Mouse (Mus musculus) hindbrain, embryonic 14.5 days (tissue): ENCODE data around the gene Emilin2. TPM values are rescaled to one million over a fixed set of nuclear protein-coding genes. Genes with fewer than 3 reads are reported as not detected.
"Not testable (repeated sequence)": the region's sequence is repeated elsewhere in the genome, so short reads cannot be mapped to it uniquely, and the experiment has no call there.

Experiments
- ATAC-seq: fragments of 200-750 bp; cut with Nextera tagmentation; 2 replicates; pipeline ENCODE4 v1.8.0; 2017; ENCODE audit warnings: moderate number of reproducible peaks, mild to moderate bottlenecking, moderate TSS enrichment, moderate library complexity; ENCODE audit not compliant: low FRiP score
- DNase-seq: peaks from one replicate; pipeline ENCODE4 v3.0.0-alpha.2; 2015; ENCODE audit warnings: low spot score
- H3K27ac ChIP-seq: fragments of 300-500 bp; sonication (generic); 2 replicates; pipeline ENCODE4 v1.5.1; 2014; ENCODE audit warnings: mild to moderate bottlenecking, moderate library complexity
- H3K27me3 ChIP-seq: fragments of 300-500 bp; sonication (generic); 2 replicates; pipeline ENCODE4 v1.6.1; 2014; ENCODE audit warnings: mild to moderate bottlenecking, low read length, mixed read lengths; ENCODE audit not compliant: control insufficient read depth, insufficient read depth
- H3K36me3 ChIP-seq: fragments of 300-500 bp; sonication (generic); replicated peaks from 2 replicates; pipeline ENCODE4 v1.6.1; 2014; ENCODE audit not compliant: control insufficient read depth, insufficient read depth
- H3K4me1 ChIP-seq: fragments of 300-500 bp; sonication (generic); replicated peaks from 2 replicates; pipeline ENCODE4 v1.6.1; 2014; ENCODE audit warnings: antibody characterized with exemption, low read length, mixed read lengths; ENCODE audit not compliant: control insufficient read depth, insufficient read depth
- H3K4me2 ChIP-seq: fragments of 300-500 bp; sonication (generic); replicated peaks from 2 replicates; pipeline ENCODE4 v1.6.1; 2014; ENCODE audit warnings: mild to moderate bottlenecking, moderate library complexity
- H3K4me3 ChIP-seq: fragments of 300-500 bp; sonication (generic); replicated peaks from 2 replicates; pipeline ENCODE4 v1.5.1; 2014; ENCODE audit warnings: mild to moderate bottlenecking, low read length
- H3K9ac ChIP-seq: fragments of 300-500 bp; sonication (generic); 2 replicates; pipeline ENCODE4 v1.6.1; 2014
- H3K9me3 ChIP-seq: fragments of 300-500 bp; sonication (generic); 2 replicates; pipeline ENCODE4 v1.6.1; 2016; ENCODE audit warnings: low read length; ENCODE audit not compliant: control insufficient read depth
- WGBS: fragments of 180-500 bp; shearing (Covaris S2); extraction: QIAGEN DNeasy Blood & Tissue Kit; methylation state at CpG from one replicate; pipeline ENCODE4 v1.1.7; 2014; 5-methylcytosine and 5-hydroxymethylcytosine counted together
- polyA plus RNA-seq: library from polyadenylated mRNA; unstranded; fragments of >200 nt; fragmentation: Nextera tagmentation; extraction: Ambion mirVana; gene quantifications from 2 replicates; pipeline ENCODE4 v1.2.1, GENCODE M21; 2014

Gene Emilin2
- polyA plus RNA-seq, 1 experiment from 2014 or later = 2.3 TPM

DNA sequence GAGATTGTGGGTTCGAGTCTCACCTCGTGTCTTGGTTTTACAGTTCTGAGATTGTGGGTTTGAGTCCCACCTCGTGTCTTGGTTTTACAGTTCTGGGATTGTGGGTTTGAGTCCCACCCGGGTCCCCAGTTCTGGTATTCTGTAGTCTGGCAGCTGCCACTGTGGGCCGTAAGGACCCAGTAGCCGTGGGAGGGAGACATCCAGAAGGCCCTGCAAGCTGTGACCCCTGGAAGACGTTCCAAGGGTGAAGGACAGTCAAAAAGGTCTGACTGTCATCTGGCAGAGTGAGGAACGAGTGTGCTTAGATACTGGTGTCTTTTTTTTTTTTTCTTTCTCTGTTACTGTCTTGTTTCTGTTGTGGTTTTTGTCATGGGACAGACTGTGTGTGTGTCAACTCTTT lies 9.0 kb upstream of the Emilin2 start:
- not testable (repeated sequence) for H3K9me3 ChIP-seq, H3K9ac ChIP-seq, ATAC-seq, H3K36me3 ChIP-seq, H3K4me1 ChIP-seq, H3K4me3 ChIP-seq, H3K4me2 ChIP-seq, H3K27me3 ChIP-seq, DNase-seq, H3K27ac ChIP-seq
- 83% methylated on average over 8 of the region's 8 CpGs for WGBS

DNA sequence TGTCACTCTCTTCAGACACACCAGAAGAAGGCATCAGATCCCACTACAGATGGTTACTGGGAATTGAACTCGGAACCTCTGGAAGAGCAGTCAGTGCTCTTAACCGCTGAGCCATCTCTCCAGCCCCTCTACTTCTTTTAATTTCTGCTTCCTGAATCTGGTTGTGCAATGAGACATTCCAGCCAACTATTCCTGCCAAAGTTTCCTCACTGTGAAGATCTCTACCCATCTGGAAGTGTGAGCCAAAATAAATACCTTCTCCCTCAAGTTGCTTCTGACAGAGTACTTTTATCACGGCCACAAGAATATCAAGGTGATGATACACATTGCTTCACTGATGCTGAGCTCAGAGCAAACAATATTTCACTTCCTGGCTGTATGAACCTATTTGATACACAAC lies 7.6 kb upstream of the Emilin2 start:
- no peaks in the 10 kb centered on the region for H3K36me3 ChIP-seq
- H3K4me3 ChIP-seq = no peak overlapping the region
- no peaks in the 10 kb centered on the region for H3K4me1 ChIP-seq
- H3K4me2 ChIP-seq = no peak overlapping the region
- no peaks in the 10 kb centered on the region for H3K9me3 ChIP-seq
- no peaks in the 10 kb centered on the region for H3K27me3 ChIP-seq
- 95% methylated on average over 3 of the region's 3 CpGs for WGBS
- H3K27ac ChIP-seq = no peak overlapping the region
- no peak overlapping the region for H3K9ac ChIP-seq
- DNase-seq (no peak), ATAC-seq (no peak)

DNA sequence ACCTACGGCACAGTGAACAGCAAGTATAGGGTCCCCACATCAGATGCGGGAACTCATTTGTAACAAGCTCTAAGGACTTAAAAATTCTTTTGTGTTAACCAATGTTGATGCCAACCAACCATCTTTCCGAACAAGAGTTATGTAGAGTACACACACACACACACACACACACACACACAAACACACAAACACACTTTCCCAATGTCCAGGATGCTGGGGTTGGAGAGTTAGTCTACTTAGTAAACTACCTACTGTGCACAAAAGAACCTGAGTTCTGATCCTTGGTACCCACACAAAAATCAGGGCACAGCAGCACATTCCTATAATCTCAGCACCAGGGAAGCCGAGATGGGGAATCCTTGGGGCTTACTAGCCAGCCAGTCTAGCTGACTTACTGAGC lies 5.8 kb upstream of the Emilin2 start:
- no peak overlapping the region for H3K9ac ChIP-seq
- 92% methylated on average over 4 of the region's 4 CpGs for WGBS

DNA sequence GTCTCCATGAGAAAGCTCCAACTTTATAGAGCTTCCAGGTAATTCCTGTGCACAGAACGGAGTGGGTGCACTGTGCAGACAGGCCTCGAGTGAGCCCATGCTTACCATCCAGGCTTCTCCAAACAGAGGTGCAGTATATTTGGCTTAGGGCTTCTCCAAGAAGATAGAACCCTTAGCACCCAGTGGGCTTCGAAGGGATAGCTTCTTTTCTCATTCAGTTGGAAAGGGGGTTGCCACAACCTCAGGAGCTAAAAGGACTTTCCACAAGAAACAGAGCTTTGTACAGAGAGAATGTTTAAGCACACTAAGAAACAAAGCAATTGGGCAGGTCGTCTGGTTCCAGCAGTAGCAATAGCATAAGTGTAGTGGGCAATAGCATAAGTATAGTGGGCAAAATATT lies 2.5 kb upstream of the Emilin2 start:
- WGBS = 81% methylated on average over 4 of the region's 4 CpGs
- no peak for ATAC-seq
- H3K9ac ChIP-seq = no peak overlapping the region

More for the DNA sequence above, 5.8 kb upstream of the Emilin2 start:
- no peak overlapping the region for H3K27ac ChIP-seq
- no peak for DNase-seq
- no peak for ATAC-seq
- H3K36me3 ChIP-seq = no peaks in the 10 kb centered on the region
- no peak overlapping the region for H3K4me3 ChIP-seq
- no peaks in the 10 kb centered on the region for H3K9me3 ChIP-seq
- H3K27me3 ChIP-seq = no peaks in the 10 kb centered on the region; the same call in 1 of the 2 replicates
- no peak overlapping the region for H3K4me2 ChIP-seq
- no peaks in the 10 kb centered on the region for H3K4me1 ChIP-seq

DNA sequence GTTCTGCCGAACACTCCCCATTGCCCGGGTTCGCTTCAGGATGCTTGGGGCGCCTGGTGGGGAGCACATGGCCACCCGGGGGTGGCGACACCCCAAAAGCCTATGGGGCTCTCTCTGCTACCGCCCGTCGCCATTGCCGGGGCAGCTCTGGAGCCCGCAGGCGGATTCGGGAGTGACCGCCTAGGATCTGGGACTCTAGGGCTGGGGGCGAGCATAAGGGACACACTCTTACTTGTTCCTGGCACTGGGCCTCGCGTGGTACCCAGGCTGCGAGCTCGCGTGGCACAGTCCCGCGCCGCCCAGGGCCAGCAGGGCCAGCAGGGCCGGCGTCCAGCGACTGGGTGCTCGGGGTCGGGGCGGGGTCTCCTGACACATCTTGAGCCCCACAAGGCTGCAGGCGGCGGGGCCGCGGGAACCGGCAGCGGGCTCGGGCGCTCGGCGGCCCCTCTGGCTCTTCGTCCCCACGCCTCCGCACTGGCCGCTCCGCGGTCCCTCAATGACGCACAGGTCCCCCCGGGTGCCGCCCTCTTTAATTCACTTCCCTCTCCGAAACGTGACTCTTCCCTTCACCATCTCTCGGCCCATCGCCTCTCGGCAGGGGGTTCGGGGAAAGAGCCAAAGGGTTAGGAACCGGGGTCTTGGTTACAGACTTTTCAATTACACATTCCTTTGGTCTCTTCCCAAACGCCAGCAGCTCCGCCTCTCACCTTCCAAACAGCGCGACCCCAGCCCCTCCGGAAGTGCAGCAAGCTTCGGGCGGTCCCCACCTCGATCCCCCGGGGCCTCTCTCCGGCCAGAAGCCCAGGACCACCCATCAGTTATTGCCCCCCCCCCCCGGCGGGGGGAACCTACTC lies 1.1 kb downstream of the Emilin2 start:
- H3K27ac ChIP-seq = no peak overlapping the region
- peak; percentile 46 for ATAC-seq

More for the DNA sequence above, 2.5 kb upstream of the Emilin2 start:
- Histone ChIP-seq H3K4me2 (no peak overlapping the region), H3K4me1 (no peaks in the 10 kb centered on the region; the same call in 1 of the 2 replicates), H3K4me3 (no peak overlapping the region), H3K27ac (no peak overlapping the region), H3K9me3 (no peaks in the 10 kb centered on the region), H3K27me3 (peaks cover 16% of the 10 kb centered on the region), H3K36me3 (no peaks in the 10 kb centered on the region)
- DNase-seq = no peak

DNA sequence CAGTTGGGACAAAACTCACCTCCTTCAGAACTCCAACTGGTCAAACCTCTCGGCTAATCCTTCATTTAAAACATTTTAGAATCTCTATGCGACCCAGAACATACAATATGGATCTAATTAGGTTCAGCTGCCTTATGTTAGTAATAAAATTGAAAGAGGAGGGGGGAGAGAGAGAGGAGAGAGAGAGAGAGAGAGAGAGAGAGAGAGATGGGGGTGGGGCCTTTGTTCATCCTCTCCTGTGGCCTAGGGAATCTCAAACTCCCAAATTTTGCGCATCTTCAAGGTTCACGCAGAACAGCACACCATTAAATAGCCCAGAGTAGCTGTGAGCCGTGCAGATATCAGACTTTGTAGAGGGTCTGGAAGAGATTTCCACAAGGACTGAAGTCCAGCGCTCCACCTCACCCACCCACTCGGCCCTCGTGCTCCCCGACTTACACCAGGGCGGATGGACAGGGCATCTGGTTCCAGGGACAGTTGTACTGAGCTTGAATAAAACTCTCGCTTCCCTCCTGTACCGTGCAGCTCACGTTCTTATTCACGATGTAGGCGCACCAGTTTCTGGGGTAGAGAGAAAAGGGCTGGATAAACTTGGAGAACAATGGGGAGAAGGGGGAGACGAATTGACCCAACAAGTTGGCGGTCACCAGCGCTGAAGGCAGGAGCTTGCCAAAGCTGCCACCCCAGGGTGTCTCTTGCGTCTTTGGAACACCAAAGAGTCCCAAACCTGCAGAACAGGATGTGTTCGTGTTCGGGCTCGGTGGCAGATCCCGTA lies 1.9 kb downstream of the Emilin2 start:
- peak overlapping the region; percentile 90 for H3K4me2 ChIP-seq
- no peak for DNase-seq
- no peaks in the 10 kb centered on the region for H3K36me3 ChIP-seq
- peak overlapping the region; percentile 56 for H3K9ac ChIP-seq
- no peak overlapping the region for H3K27ac ChIP-seq
- H3K4me1 ChIP-seq = no peaks in the 10 kb centered on the region; the same call in 1 of the 2 replicates
- ATAC-seq = peak; percentile 25; the same call in 1 of the 2 replicates
- H3K27me3 ChIP-seq = peaks cover 25% of the 10 kb centered on the region
- peak overlapping the region; percentile 48 for H3K4me3 ChIP-seq
- no peaks in the 10 kb centered on the region for H3K9me3 ChIP-seq
- 3% methylated on average over 23 of the region's 23 CpGs for WGBS

More for the DNA sequence above, 1.1 kb downstream of the Emilin2 start:
- Histone ChIP-seq H3K36me3 (no peaks in the 10 kb centered on the region), H3K9ac (peak overlapping the region; percentile 56), H3K4me3 (peak overlapping the region; percentile 48), H3K9me3 (no peaks in the 10 kb centered on the region), H3K4me1 (no peaks in the 10 kb centered on the region; the same call in 1 of the 2 replicates), H3K27me3 (peaks cover 25% of the 10 kb centered on the region), H3K4me2 (peak overlapping the region; percentile 90)
- DNase-seq = no peak
- under 1% methylated on average over 67 of the region's 67 CpGs for WGBS

DNA sequence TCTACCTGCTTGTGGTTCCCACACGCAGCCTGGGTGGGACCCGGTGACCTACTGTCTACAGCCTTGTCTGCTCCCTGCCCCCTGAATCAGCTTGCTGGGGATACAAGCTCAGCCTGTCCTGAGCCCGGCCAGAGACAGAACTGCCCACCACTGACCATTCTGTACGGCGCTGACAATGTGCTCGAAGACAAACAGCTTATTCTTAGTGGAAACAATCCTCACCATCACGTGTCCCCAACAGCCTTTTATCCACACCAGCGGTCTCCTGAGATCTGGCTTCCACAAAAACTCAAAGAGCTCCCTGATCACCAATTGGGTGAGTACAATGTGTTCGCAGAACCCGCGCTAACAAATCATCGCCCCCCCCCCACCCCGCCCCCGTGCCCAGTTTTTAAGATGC lies 2.6 kb downstream of the Emilin2 start:
- no peaks in the 10 kb centered on the region for H3K9me3 ChIP-seq
- H3K9ac ChIP-seq = no peak overlapping the region
- H3K36me3 ChIP-seq = no peaks in the 10 kb centered on the region
- H3K4me2 ChIP-seq = peak overlapping the region; percentile 90
- H3K27ac ChIP-seq = no peak overlapping the region
- no peak for ATAC-seq
- no peak overlapping the region for H3K4me3 ChIP-seq
- H3K4me1 ChIP-seq = no peaks in the 10 kb centered on the region; the same call in 1 of the 2 replicates
- H3K27me3 ChIP-seq = peaks cover 25% of the 10 kb centered on the region
- 10% methylated on average over 14 of the region's 14 CpGs for WGBS
- no peak for DNase-seq

DNA sequence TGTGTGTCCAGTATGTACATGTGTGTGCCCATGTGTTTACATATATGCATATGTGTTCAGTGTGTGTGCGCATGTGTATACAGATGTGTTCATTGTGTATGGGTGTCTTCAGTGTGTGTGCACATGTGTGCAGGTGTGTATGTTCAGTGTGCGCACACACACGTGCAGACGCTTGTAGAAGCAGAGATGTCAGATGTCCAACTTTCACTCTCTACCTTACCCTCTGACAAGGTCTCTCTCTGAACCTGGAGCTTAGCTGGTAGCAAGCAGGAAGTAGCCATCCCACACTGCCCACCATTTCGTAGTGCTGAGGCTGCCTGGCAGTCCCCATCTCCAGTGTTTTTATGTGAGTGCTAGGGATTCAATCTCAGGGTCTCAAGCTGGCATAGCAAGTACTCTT lies 3.5 kb downstream of the Emilin2 start:
- H3K36me3 ChIP-seq = no peaks in the 10 kb centered on the region
- H3K9me3 ChIP-seq = no peaks in the 10 kb centered on the region
- 91% methylated on average over 5 of the region's 5 CpGs for WGBS
- no peak overlapping the region for H3K9ac ChIP-seq
- ATAC-seq = no peak
- no peak overlapping the region for H3K4me3 ChIP-seq
- peaks cover 25% of the 10 kb centered on the region for H3K27me3 ChIP-seq
- no peaks in the 10 kb centered on the region; the same call in 1 of the 2 replicates for H3K4me1 ChIP-seq
- no peak overlapping the region for H3K27ac ChIP-seq
- DNase-seq = no peak
- H3K4me2 ChIP-seq = no peak overlapping the region

DNA sequence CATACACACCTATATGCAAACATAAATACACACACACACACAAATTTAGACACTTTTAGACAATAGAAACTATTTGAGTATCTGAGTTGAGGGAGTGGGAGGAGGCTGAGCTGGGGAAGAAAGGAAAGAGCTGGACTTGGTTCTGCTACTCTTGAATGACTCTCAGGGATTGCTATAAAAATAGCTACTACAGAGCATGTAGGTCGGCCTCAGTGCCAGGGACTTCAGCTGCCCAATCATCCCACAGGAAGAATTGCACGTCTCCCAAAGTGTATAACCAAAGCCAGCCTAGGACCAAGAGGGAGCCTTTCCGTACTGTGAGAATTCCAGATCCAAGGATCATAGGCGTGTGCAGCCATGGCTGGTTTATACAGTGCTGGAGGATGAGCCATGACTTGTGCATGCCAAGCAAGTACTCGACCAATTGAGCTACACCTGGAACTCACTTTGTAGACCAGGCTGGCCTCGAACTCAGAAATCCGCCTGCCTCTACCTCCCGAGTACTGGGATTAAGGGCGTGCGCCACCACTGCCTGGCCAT lies 4.5 kb downstream of the Emilin2 start:
- DNase-seq (no peak), ATAC-seq (no peak)
- no peak overlapping the region for H3K27ac ChIP-seq
- H3K4me2 ChIP-seq = no peak overlapping the region
- H3K27me3 ChIP-seq = peaks cover 23% of the 10 kb centered on the region
- H3K36me3 ChIP-seq = no peaks in the 10 kb centered on the region
- 87% methylated on average over 10 of the region's 10 CpGs for WGBS
- no peak overlapping the region for H3K9ac ChIP-seq
- H3K9me3 ChIP-seq = no peaks in the 10 kb centered on the region
- no peak overlapping the region for H3K4me3 ChIP-seq
- H3K4me1 ChIP-seq = no peaks in the 10 kb centered on the region; the same call in 1 of the 2 replicates
